In genomic region chr4:132783732-132784131, GRCm38 (mm10) we compare ENCODE assay signal across 26 mouse cellular contexts. TPM values are rescaled to one million over a fixed set of nuclear protein-coding genes. Genes with fewer than 3 reads are reported as not detected.
DNase-seq lines count a peak whose midpoint lies in the region; ATAC-seq and TF ChIP-seq lines count a peak whose summit lies in the region.
"Had no signal": no experiment of that assay in that cellular context is flagged by ENCODE, and none has a peak within 500 bp of the region (broad histone marks: within the 10 kb centered on the region; RNA-seq: fewer than 3 reads in every experiment).

No protein-coding gene starts in this region.

- intact Hi-C loops in gastrocnemius, adult 2 months (cut with DNase I) = loop anchor here (2.0 kb wide), 1 partner anchor 37 kb away; no protein-coding TSS in a partner anchor

- no peak overlapping the region for H3K4me3 ChIP-seq in spleen, adult 2 months (ENCODE audit: extremely low read depth, insufficient read depth, insufficient read length)
- no peak overlapping the region for H3K4me3 ChIP-seq in midbrain, embryonic 13.5 days (replicated peaks)
- H3K4me3 ChIP-seq in gastrocnemius, adult 2 months = no peak overlapping the region
- H3K4me3 ChIP-seq: embryonic facial prominence, embryonic 12.5 days; forebrain, embryonic 12.5 days; heart, embryonic 10.5 days; hindbrain, embryonic 13.5 days had no signal

- no peak overlapping the region for H3K4me2 ChIP-seq in midbrain, embryonic 13.5 days (replicated peaks)
- H3K4me2 ChIP-seq: embryonic facial prominence, embryonic 12.5 days; forebrain, embryonic 12.5 days; hindbrain, embryonic 13.5 days had no signal

- no peak overlapping the region for H3K9ac ChIP-seq in midbrain, embryonic 13.5 days (replicated peaks)
- H3K9ac ChIP-seq: embryonic facial prominence, embryonic 12.5 days; forebrain, embryonic 12.5 days; forebrain, postnatal 0 days; hindbrain, embryonic 13.5 days had no signal

- H3K36me3 ChIP-seq in spleen, adult 2 months (ENCODE audit: control insufficient read depth, insufficient read depth, low read length) = peaks cover 38% of the 10 kb centered on the region
- peaks cover 9% of the 10 kb centered on the region for H3K36me3 ChIP-seq in midbrain, embryonic 13.5 days

- peak; percentile 68 for ATAC-seq in activated CD4-positive, CD25-positive, alpha-beta regulatory T cell, adult 4 months
- ATAC-seq in megakaryocyte progenitor cell, adult 5-6 weeks (replicated peaks; ENCODE audit: poor library complexity) = peak; percentile 44; the same call in 1 of the 2 replicates
- ATAC-seq in midbrain, embryonic 13.5 days = no peak
- ATAC-seq: forebrain, postnatal 0 days; hindbrain, postnatal 0 days; intestine, embryonic 16.5 days; Patski had no signal

- no peaks in the 10 kb centered on the region for H3K9me3 ChIP-seq in midbrain, embryonic 13.5 days
- H3K9me3 ChIP-seq: embryonic facial prominence, embryonic 12.5 days; forebrain, embryonic 12.5 days; G1E; heart, embryonic 10.5 days; hindbrain, embryonic 13.5 days had no signal

- no peaks in the 10 kb centered on the region for H3K27me3 ChIP-seq in spleen, adult 2 months (ENCODE audit: control insufficient read depth, insufficient read depth, low read length)
- no peaks in the 10 kb centered on the region for H3K27me3 ChIP-seq in midbrain, embryonic 13.5 days
- H3K27me3 ChIP-seq: embryonic facial prominence, embryonic 12.5 days; forebrain, embryonic 12.5 days; hindbrain, embryonic 13.5 days; Patski had no signal

- H3K27ac ChIP-seq in spleen, adult 2 months (ENCODE audit: insufficient read depth, low read length) = 0 out of 2 replicates have a peak overlapping the region, but pooled peaks have one; percentile 21
- no peak overlapping the region for H3K27ac ChIP-seq in midbrain, embryonic 13.5 days
- H3K27ac ChIP-seq in gastrocnemius, adult 2 months = no peak overlapping the region
- H3K27ac ChIP-seq: embryonic facial prominence, embryonic 12.5 days; forebrain, embryonic 12.5 days; heart, embryonic 10.5 days; hindbrain, embryonic 13.5 days; hindbrain, postnatal 0 days had no signal

- no peak for DNase-seq in spleen, adult 2 months (ENCODE audit: low read depth in 1 of 2, low spot score in 2 of 2)
- DNase-seq in spleen, adult 12 weeks (ENCODE audit: low spot score) = no peak
- no peak for DNase-seq in lung, postnatal 4 days
- DNase-seq in cerebellum, adult 11 months = no peak
- no peak for DNase-seq in gastrocnemius, adult 2 months
- DNase-seq: adrenal gland, adult 8-10 months; adrenal gland, postnatal 36 days; B cell, adult 2 months; cerebellum, adult 11-12 months; cerebellum, adult 9-10 months; cerebellum, postnatal 25 days; forebrain, postnatal 0 days; gastrocnemius, postnatal 10 days; heart, adult 18-20 months; heart, postnatal 10 days had no signal

- 74% methylated on average over 2 of the region's 2 CpGs for WGBS in spleen, adult 2 months
- WGBS in midbrain, embryonic 13.5 days = 94% methylated on average over 2 of the region's 2 CpGs

- no peak for TF ChIP-seq CTCF in spleen, adult 2 months (IDR thresholded peaks at IDR 0.05; ENCODE audit: extremely low read depth, insufficient read depth, insufficient read length, insufficient replicate concordance)
- TF ChIP-seq CTCF in gastrocnemius, adult 2 months (IDR thresholded peaks at IDR 0.05) = no peak

- H3K4me1 ChIP-seq in spleen, adult 2 months (ENCODE audit: control insufficient read depth, insufficient read depth, insufficient read length) = peaks cover 17% of the 10 kb centered on the region; the same call in 1 of the 2 replicates
- H3K4me1 ChIP-seq in midbrain, embryonic 13.5 days (replicated peaks) = no peaks in the 10 kb centered on the region
- H3K4me1 ChIP-seq: embryonic facial prominence, embryonic 12.5 days; forebrain, embryonic 12.5 days; hindbrain, embryonic 13.5 days had no signal

- no peak for TF ChIP-seq POLR2A in spleen, adult 2 months (IDR thresholded peaks at IDR 0.05; ENCODE audit: low read depth, low read length)

RNA-seq across cellular contexts. Expression of gene Themis2, which starts 12.5 kb away (rescaled TPM):
- 55.0 and 68.8 TPM in 2 replicates for polyA plus RNA-seq in spleen, adult 2 months (2012; rRNA removed)
- polyA plus RNA-seq in activated CD4-positive, CD25-positive, alpha-beta regulatory T cell, adult 4 months (2017; shearing (Covaris generic)) = 1 to 10 TPM in 1 of 2 experiments, under 1 TPM in 1; 0.91 to 1.0 TPM
- 27.5 and 35.0 TPM in 2 replicates for total RNA-seq in megakaryocyte progenitor cell, adult 5-6 weeks (2015)
- total RNA-seq in megakaryocyte progenitor cell, adult 5-6 weeks (2017) = 18.9 and 23.6 TPM in 2 replicates
- polyA plus RNA-seq in midbrain, embryonic 13.5 days (2015; fragmentation: Nextera tagmentation; extraction: Ambion mirVana) = 0.46 and 0.67 TPM in 2 replicates
- under 1 TPM; 0.69 to 0.70 TPM for total RNA-seq in gastrocnemius, adult 2 months (2021)
- polyA plus RNA-seq: Patski had no signal

RNA-seq across cellular contexts. Expression of gene Rpa2, which starts 15.6 kb away (rescaled TPM):
- polyA plus RNA-seq in spleen, adult 2 months (2012; rRNA removed) = 15.4 and 19.9 TPM in 2 replicates
- polyA plus RNA-seq in activated CD4-positive, CD25-positive, alpha-beta regulatory T cell, adult 4 months (2017; shearing (Covaris generic)) = 10 to 100 TPM; 54.6 to 80.3 TPM
- 62.3 and 65.5 TPM in 2 replicates for total RNA-seq in megakaryocyte progenitor cell, adult 5-6 weeks (2015)
- total RNA-seq in megakaryocyte progenitor cell, adult 5-6 weeks (2017) = 56.2 and 68.4 TPM in 2 replicates
- polyA plus RNA-seq in midbrain, embryonic 13.5 days (2015; fragmentation: Nextera tagmentation; extraction: Ambion mirVana) = 58.2 and 58.6 TPM in 2 replicates
- 10 to 100 TPM; 14.2 to 16.3 TPM for total RNA-seq in gastrocnemius, adult 2 months (2021)

RNA-seq across cellular contexts. Expression of gene Smpdl3b, which starts 26.7 kb away (rescaled TPM):
- 1.5 and 4.2 TPM in 2 replicates for polyA plus RNA-seq in spleen, adult 2 months (2012; rRNA removed)
- 1 to 10 TPM; 2.7 to 4.4 TPM for polyA plus RNA-seq in activated CD4-positive, CD25-positive, alpha-beta regulatory T cell, adult 4 months (2017; shearing (Covaris generic))
- total RNA-seq in megakaryocyte progenitor cell, adult 5-6 weeks (2015) = 0.07 TPM in 1 of 2 replicates, not detected in the other
- 0.33 TPM in 1 of 2 replicates, not detected in the other for total RNA-seq in megakaryocyte progenitor cell, adult 5-6 weeks (2017)
- polyA plus RNA-seq in midbrain, embryonic 13.5 days (2015; fragmentation: Nextera tagmentation; extraction: Ambion mirVana) = 0.61 and 0.82 TPM in 2 replicates
- under 1 TPM; 0.47 to 0.66 TPM for total RNA-seq in gastrocnemius, adult 2 months (2021)

RNA-seq across cellular contexts. Expression of gene Xkr8, which starts 51.4 kb away (rescaled TPM):
- 3.4 and 7.8 TPM in 2 replicates for polyA plus RNA-seq in spleen, adult 2 months (2012; rRNA removed)
- 1 to 10 TPM; 2.2 to 4.0 TPM for polyA plus RNA-seq in activated CD4-positive, CD25-positive, alpha-beta regulatory T cell, adult 4 months (2017; shearing (Covaris generic))
- 2.6 and 3.9 TPM in 2 replicates for total RNA-seq in megakaryocyte progenitor cell, adult 5-6 weeks (2015)
- 3.4 and 4.8 TPM in 2 replicates for total RNA-seq in megakaryocyte progenitor cell, adult 5-6 weeks (2017)
- polyA plus RNA-seq in midbrain, embryonic 13.5 days (2015; fragmentation: Nextera tagmentation; extraction: Ambion mirVana) = 4.4 and 5.6 TPM in 2 replicates
- under 1 TPM; 0.54 to 0.70 TPM for total RNA-seq in gastrocnemius, adult 2 months (2021)

RNA-seq across cellular contexts. Expression of gene Ppp1r8, which starts 59.2 kb away (rescaled TPM):
- polyA plus RNA-seq in spleen, adult 2 months (2012; rRNA removed) = 21.3 and 25.0 TPM in 2 replicates
- polyA plus RNA-seq in activated CD4-positive, CD25-positive, alpha-beta regulatory T cell, adult 4 months (2017; shearing (Covaris generic)) = 10 to 100 TPM; 25.3 to 26.3 TPM
- total RNA-seq in megakaryocyte progenitor cell, adult 5-6 weeks (2015) = 36.1 and 42.9 TPM in 2 replicates
- 62.9 and 71.0 TPM in 2 replicates for total RNA-seq in megakaryocyte progenitor cell, adult 5-6 weeks (2017)
- 59.8 and 60.4 TPM in 2 replicates for polyA plus RNA-seq in midbrain, embryonic 13.5 days (2015; fragmentation: Nextera tagmentation; extraction: Ambion mirVana)
- total RNA-seq in gastrocnemius, adult 2 months (2021) = 10 to 100 TPM; 13.6 to 14.8 TPM

Comparison
In these comparisons a context has a peak if more than half of its experiments do, and no peak if none do; other contexts are left out.
1. RNA of gene Themis2, which starts 12.5 kb away (polyA plus RNA-seq): 55.0 to 68.8 TPM in spleen, adult 2 months; 0.91 to 1.0 TPM in activated CD4-positive, CD25-positive, alpha-beta regulatory T cell, adult 4 months and 0.46 to 0.67 TPM in midbrain, embryonic 13.5 days; every median in the first group is over 10 times any median in the second.